Mouse (Mus musculus): ENCODE data around the gene Hyal2.

- TF ChIP-seq POLR2A (IDR thresholded peaks at IDR 0.05; ENCODE audit: low read depth, low read length) (no peak), CTCF (IDR thresholded peaks at IDR 0.05; ENCODE audit: extremely low read depth, insufficient read length, insufficient replicate concordance, low read depth, low read length) (no peak)
Observed at GRCm38 (mm10) chr9:107620954-107621353, 53.2 kb downstream of the Hyal2 start.
